In genomic region chr9:106891829-106892551, GRCm38 (mm10) we compare ENCODE assay signal across 8 mouse cellular contexts. TPM values are rescaled to one million over a fixed set of nuclear protein-coding genes. Genes with fewer than 3 reads are reported as not detected.
DNase-seq lines count a peak whose midpoint lies in the region; ATAC-seq lines count a peak whose summit lies in the region.

TSS of gene Manf (minus strand) at chr9:106891979.

- no peaks in the 10 kb centered on the region for H3K9me3 ChIP-seq in hindbrain, embryonic 14.5 days (ENCODE audit: control insufficient read depth, low read length)

- peak within 1 kb of the TSS; percentile 86 for H3K4me3 ChIP-seq in hindbrain, embryonic 14.5 days (replicated peaks; ENCODE audit: low read length)

- ATAC-seq in hindbrain, embryonic 14.5 days (ENCODE audit: low FRiP score): peak; percentile 99

- H3K36me3 ChIP-seq in hindbrain, embryonic 14.5 days (replicated peaks; ENCODE audit: control insufficient read depth, insufficient read depth): peaks cover 52% of the 10 kb centered on the region

- no peaks in the 10 kb centered on the region for H3K27me3 ChIP-seq in hindbrain, embryonic 14.5 days (ENCODE audit: control insufficient read depth, insufficient read depth, low read length)

- H3K4me2 ChIP-seq in hindbrain, embryonic 14.5 days (replicated peaks): peak within 1 kb of the TSS; percentile 79

- H3K4me1 ChIP-seq in hindbrain, embryonic 14.5 days (replicated peaks; ENCODE audit: control insufficient read depth, insufficient read depth, low read length): peaks cover 24% of the 10 kb centered on the region

- H3K9ac ChIP-seq in hindbrain, embryonic 14.5 days: peak within 1 kb of the TSS; percentile 94

- DNase-seq in R1 (ENCODE audit: low read depth, low spot score): peak; percentile 99
- peak; percentile 96 to 97 for DNase-seq in cerebellum, postnatal 25 days
- peak; percentile 96 for DNase-seq in frontal cortex, postnatal 25 days (ENCODE audit: low spot score in 2 of 2)
- peak; percentile 96 for DNase-seq in hindbrain, embryonic 14.5 days (ENCODE audit: low spot score)
- peak; percentile 98 to 99 for DNase-seq in layer of hippocampus, postnatal 36 days
- peak; percentile 99 for DNase-seq in lung, postnatal 36 days
- DNase-seq in retina, postnatal 1 day: peak; percentile 99
- peak; percentile 87 to 97 for DNase-seq in urinary bladder, adult 18-20 months (ENCODE audit: low spot score in 2 of 2)

- H3K27ac ChIP-seq in hindbrain, embryonic 14.5 days: peak within 1 kb of the TSS; percentile 91

- WGBS in hindbrain, embryonic 14.5 days: under 1% methylated on average over 57 of the region's 59 CpGs

RNA-seq across cellular contexts. Expression of gene Manf, which starts in this region (rescaled TPM):
- 171 and 183 TPM in 2 replicates for polyA plus RNA-seq in hindbrain, embryonic 14.5 days (2014; fragmentation: Nextera tagmentation; extraction: Ambion mirVana)
- total RNA-seq in layer of hippocampus, postnatal 36 days (2021): 100 to 1,000 TPM; 152 to 209 TPM

Comparison
In these comparisons a context has a peak if more than half of its experiments do, and no peak if none do; other contexts are left out.
1. Peak in every context shown above with its lines: DNase-seq, ATAC-seq, H3K4me3 ChIP-seq and H3K27ac ChIP-seq.